Mouse (Mus musculus) stomach, embryonic 15.5 days (tissue): ENCODE measurements at regions not wholly inside any gene's neighbourhood (a gene's known extent, or its start where the extent isn't known, plus 50 kb on each side); places are given as distances from the start of the nearest gene placed in this dataset.
"Not testable (repeated sequence)": the region's sequence is repeated elsewhere in the genome, so short reads cannot be mapped to it uniquely, and the experiment has no call there.

ENCODE experiments used
- ATAC-seq: fragments of 200-750 bp; cut with Nextera tagmentation; 2 replicates; pipeline ENCODE4 v1.8.0; 2017; ENCODE audit warnings: low read depth, moderate number of reproducible peaks, moderate TSS enrichment; ENCODE audit not compliant: insufficient read depth, low FRiP score
- H3K27ac ChIP-seq: fragments of 300-500 bp; sonication (generic); 2 replicates; pipeline ENCODE4 v1.5.1; 2015; ENCODE audit warnings: mild to moderate bottlenecking, inconsistent platforms
- H3K27me3 ChIP-seq: fragments of 300-500 bp; sonication (generic); replicated peaks from 2 replicates; pipeline ENCODE4 v1.6.1; 2015; ENCODE audit warnings: inconsistent platforms
- H3K36me3 ChIP-seq: fragments of 300-500 bp; sonication (generic); 2 replicates; pipeline ENCODE4 v1.6.1; 2015; ENCODE audit warnings: inconsistent platforms
- H3K4me1 ChIP-seq: fragments of 300-500 bp; sonication (generic); 2 replicates; pipeline ENCODE4 v1.6.1; 2015; ENCODE audit warnings: inconsistent platforms
- H3K4me2 ChIP-seq: fragments of 300-500 bp; sonication (generic); 2 replicates; pipeline ENCODE4 v1.6.1; 2015; ENCODE audit warnings: mild to moderate bottlenecking, inconsistent platforms
- H3K4me3 ChIP-seq: fragments of 300-500 bp; sonication (generic); replicated peaks from 2 replicates; pipeline ENCODE4 v1.5.1; 2015; ENCODE audit warnings: inconsistent platforms
- H3K9ac ChIP-seq: fragments of 300-500 bp; sonication (generic); 2 replicates; pipeline ENCODE4 v1.6.1; 2015; ENCODE audit warnings: inconsistent platforms
- H3K9me3 ChIP-seq: fragments of 300-500 bp; sonication (generic); 2 replicates; pipeline ENCODE4 v1.6.1; 2016; ENCODE audit warnings: inconsistent platforms
- WGBS: fragments of 180-500 bp; shearing (Covaris S2); methylation state at CpG from one replicate; pipeline ENCODE4 v1.1.7; 2015; 5-methylcytosine and 5-hydroxymethylcytosine counted together

- H3K27ac ChIP-seq, result no peak overlapping the region
- no peak overlapping the region for H3K4me3 ChIP-seq
- H3K36me3 ChIP-seq, result no peaks in the 10 kb centered on the region
- ATAC-seq, result no peak
- no peaks in the 10 kb centered on the region for H3K4me1 ChIP-seq
- WGBS, result 64% methylated on average over 15 of the region's 15 CpGs
- no peak overlapping the region for H3K9ac ChIP-seq
- H3K9me3 ChIP-seq, result no peaks in the 10 kb centered on the region
- H3K27me3 ChIP-seq, result no peaks in the 10 kb centered on the region
- H3K4me2 ChIP-seq, result no peak overlapping the region
Observed at GRCm38 (mm10) chr12:28997474-28998192, 246.0 kb downstream of the Eipr1 start.

GRCm38 (mm10) chr12:28999963-29000451, 248.4 kb downstream of the Eipr1 start:
- Histone ChIP-seq H3K4me1 (no peaks in the 10 kb centered on the region), H3K4me2 (no peak overlapping the region), H3K4me3 (no peak overlapping the region), H3K36me3 (no peaks in the 10 kb centered on the region), H3K27me3 (no peaks in the 10 kb centered on the region), H3K9me3 (no peaks in the 10 kb centered on the region), H3K9ac (no peak overlapping the region), H3K27ac (no peak overlapping the region)
- WGBS, result 17% methylated on average over 6 of the region's 6 CpGs
- ATAC-seq, result no peak

GRCm38 (mm10) chr12:29004504-29004903, 252.9 kb downstream of the Eipr1 start:
- Histone ChIP-seq H3K27ac (no peak overlapping the region), H3K9ac (no peak overlapping the region), H3K9me3 (no peaks in the 10 kb centered on the region), H3K4me1 (no peaks in the 10 kb centered on the region), H3K4me3 (no peak overlapping the region), H3K36me3 (no peaks in the 10 kb centered on the region), H3K27me3 (no peaks in the 10 kb centered on the region), H3K4me2 (no peak overlapping the region)
- ATAC-seq, result no peak
- WGBS, result 81% methylated on average over 13 of the region's 13 CpGs

DNA sequence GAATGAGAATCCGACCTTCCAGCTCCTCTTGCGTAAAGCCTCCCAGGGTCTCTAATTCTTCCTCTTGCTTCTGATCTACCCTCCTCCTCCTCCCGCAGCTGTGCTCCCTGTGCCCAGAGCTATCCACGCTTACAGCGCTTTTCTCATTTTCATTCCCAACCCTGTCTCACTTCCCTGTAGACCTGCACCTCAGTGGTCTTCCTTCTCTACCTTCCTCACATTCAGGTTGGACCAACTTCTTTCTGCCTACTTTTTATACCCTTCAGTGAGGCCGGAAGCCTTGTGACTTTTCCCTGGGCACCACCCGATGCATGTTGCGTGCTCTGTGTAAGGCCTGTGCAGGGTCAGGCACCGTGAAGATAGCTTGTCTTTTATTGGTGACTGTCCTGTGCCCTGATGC, 263.0 kb downstream of the Eipr1 start:
- 87% methylated on average over 9 of the region's 9 CpGs for WGBS
- no peak overlapping the region for H3K4me3 ChIP-seq
- H3K9me3 ChIP-seq, result no peaks in the 10 kb centered on the region
- no peaks in the 10 kb centered on the region for H3K4me1 ChIP-seq
- H3K27ac ChIP-seq, result no peak overlapping the region
- H3K4me2 ChIP-seq, result no peak overlapping the region
- H3K9ac ChIP-seq, result no peak overlapping the region
- H3K27me3 ChIP-seq, result no peaks in the 10 kb centered on the region
- H3K36me3 ChIP-seq, result no peaks in the 10 kb centered on the region
- no peak for ATAC-seq

- no peaks in the 10 kb centered on the region for H3K36me3 ChIP-seq
- no peak overlapping the region for H3K9ac ChIP-seq
- no peak overlapping the region for H3K4me2 ChIP-seq
- no peak overlapping the region for H3K4me3 ChIP-seq
- WGBS, result 39% methylated on average over 10 of the region's 10 CpGs
- no peak overlapping the region for H3K27ac ChIP-seq
- ATAC-seq, result no peak
- no peaks in the 10 kb centered on the region for H3K27me3 ChIP-seq
- no peaks in the 10 kb centered on the region for H3K4me1 ChIP-seq
- H3K9me3 ChIP-seq, result no peaks in the 10 kb centered on the region
Observed at GRCm38 (mm10) chr12:29015200-29015862, 263.7 kb downstream of the Eipr1 start.

- Histone ChIP-seq H3K36me3 (no peaks in the 10 kb centered on the region), H3K9me3 (no peaks in the 10 kb centered on the region), H3K4me2 (no peak overlapping the region), H3K4me3 (no peak overlapping the region), H3K9ac (no peak overlapping the region), H3K27me3 (no peaks in the 10 kb centered on the region), H3K27ac (no peak overlapping the region), H3K4me1 (no peaks in the 10 kb centered on the region)
- no peak for ATAC-seq
- WGBS, result 64% methylated on average over 5 of the region's 5 CpGs
Observed at GRCm38 (mm10) chr12:29021152-29021551, 269.5 kb downstream of the Eipr1 start.

GRCm38 (mm10) chr12:29028171-29028570, 276.6 kb downstream of the Eipr1 start:
- Histone ChIP-seq H3K27ac (no peak overlapping the region), H3K4me1 (no peaks in the 10 kb centered on the region), H3K9ac (no peak overlapping the region), H3K4me3 (no peak overlapping the region), H3K27me3 (no peaks in the 10 kb centered on the region), H3K36me3 (no peaks in the 10 kb centered on the region), H3K9me3 (no peaks in the 10 kb centered on the region), H3K4me2 (no peak overlapping the region)
- WGBS, result 69% methylated on average over 3 of the region's 3 CpGs
- no peak for ATAC-seq

GRCm38 (mm10) chr12:29029461-29029860, 277.9 kb downstream of the Eipr1 start:
- H3K27me3 ChIP-seq, result no peaks in the 10 kb centered on the region
- ATAC-seq, result no peak
- H3K4me3 ChIP-seq, result no peak overlapping the region
- H3K9me3 ChIP-seq, result no peaks in the 10 kb centered on the region
- no peaks in the 10 kb centered on the region for H3K36me3 ChIP-seq
- H3K9ac ChIP-seq, result no peak overlapping the region
- no peaks in the 10 kb centered on the region for H3K4me1 ChIP-seq
- no peak overlapping the region for H3K27ac ChIP-seq
- H3K4me2 ChIP-seq, result no peak overlapping the region
- WGBS, result 56% methylated on average over 7 of the region's 7 CpGs

GRCm38 (mm10) chr12:29046009-29046408, 294.4 kb downstream of the Eipr1 start:
- no peaks in the 10 kb centered on the region for H3K9me3 ChIP-seq
- no peak overlapping the region for H3K27ac ChIP-seq
- H3K4me2 ChIP-seq, result no peak overlapping the region
- no peak for ATAC-seq
- no peak overlapping the region for H3K4me3 ChIP-seq
- H3K4me1 ChIP-seq, result 0 out of 2 replicates have a peak, but pooled peaks cover 2% of the 10 kb centered on the region
- H3K27me3 ChIP-seq, result no peaks in the 10 kb centered on the region
- no peaks in the 10 kb centered on the region for H3K36me3 ChIP-seq
- WGBS, result 89% methylated on average over 8 of the region's 8 CpGs
- H3K9ac ChIP-seq, result no peak overlapping the region

- 59% methylated on average over 4 of the region's 4 CpGs for WGBS
- H3K9ac ChIP-seq, H3K27ac ChIP-seq, H3K27me3 ChIP-seq, ATAC-seq, H3K4me3 ChIP-seq, H3K36me3 ChIP-seq, H3K4me1 ChIP-seq, H3K9me3 ChIP-seq, H3K4me2 ChIP-seq: not testable (repeated sequence)
Observed at GRCm38 (mm10) chr12:29048596-29048995, 297.0 kb downstream of the Eipr1 start.

DNA sequence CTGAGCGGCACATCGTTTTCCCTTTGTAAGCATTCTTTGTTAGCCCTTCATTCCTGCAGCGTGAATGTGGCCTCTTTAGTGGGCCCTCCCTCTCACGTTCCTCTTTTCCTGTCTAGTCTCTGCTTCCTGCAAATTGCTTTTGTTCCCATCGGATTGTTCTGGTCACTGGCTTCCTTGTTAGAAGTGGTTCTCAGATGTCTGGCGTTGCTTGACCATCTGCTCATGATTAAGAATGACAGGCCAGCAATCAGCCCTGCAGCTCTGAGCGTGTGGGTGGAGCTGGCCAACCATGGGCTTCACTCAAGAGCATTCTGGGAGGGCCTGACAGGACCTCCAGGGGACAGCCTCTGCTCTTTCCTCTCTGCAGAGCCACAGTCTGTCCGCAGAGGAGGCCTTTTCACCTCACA, 297.5 kb downstream of the Eipr1 start:
- Histone ChIP-seq H3K9me3 (no peaks in the 10 kb centered on the region), H3K4me3 (no peak overlapping the region), H3K27ac (no peak overlapping the region), H3K4me1 (0 out of 2 replicates have a peak, but pooled peaks cover 2% of the 10 kb centered on the region), H3K4me2 (no peak overlapping the region), H3K36me3 (no peaks in the 10 kb centered on the region), H3K27me3 (no peaks in the 10 kb centered on the region), H3K9ac (no peak overlapping the region)
- no peak; the same call in 1 of the 2 replicates for ATAC-seq
- 10% methylated on average over 8 of the region's 8 CpGs for WGBS

DNA sequence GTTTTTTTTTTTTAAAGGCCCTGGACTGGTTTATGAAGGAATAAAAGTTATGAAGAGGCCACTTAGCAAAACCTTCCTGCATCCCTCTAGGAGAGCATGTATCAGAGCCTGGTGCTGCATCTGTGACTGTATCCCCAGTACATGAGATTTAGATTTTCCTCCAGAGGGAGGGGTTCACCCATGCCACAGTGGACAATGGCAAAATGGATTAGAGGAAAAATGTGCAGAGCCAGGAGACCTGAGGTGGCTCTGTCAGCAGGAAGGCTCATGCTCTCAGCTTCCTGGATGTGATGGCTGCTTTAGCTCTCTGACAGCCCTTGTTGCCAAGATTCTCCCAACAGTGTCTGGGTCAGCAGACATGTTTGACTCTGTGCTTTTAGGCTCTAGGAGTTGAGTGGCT, 298.2 kb downstream of the Eipr1 start:
- Histone ChIP-seq H3K27me3 (no peaks in the 10 kb centered on the region), H3K4me1 (0 out of 2 replicates have a peak, but pooled peaks cover 2% of the 10 kb centered on the region), H3K9me3 (no peaks in the 10 kb centered on the region), H3K27ac (no peak overlapping the region), H3K36me3 (no peaks in the 10 kb centered on the region), H3K9ac (no peak overlapping the region), H3K4me3 (no peak overlapping the region), H3K4me2 (no peak overlapping the region)
- ATAC-seq, result no peak
